Mouse (Mus musculus) bone marrow macrophage, adult 2 months (primary cell): ENCODE results near the gene Wdfy3.

Experiments
- CTCF ChIP-seq: IDR thresholded peaks from 2 replicates; pipeline ENCODE4 v1.5.1; 2012; ENCODE audit warnings: low read depth, mild to moderate bottlenecking, low read length, moderate library complexity
- POLR2A ChIP-seq: IDR thresholded peaks from 2 replicates; pipeline ENCODE4 v1.6.1; 2012; ENCODE audit warnings: mild to moderate bottlenecking, low read depth, low read length, borderline replicate concordance

DNA sequence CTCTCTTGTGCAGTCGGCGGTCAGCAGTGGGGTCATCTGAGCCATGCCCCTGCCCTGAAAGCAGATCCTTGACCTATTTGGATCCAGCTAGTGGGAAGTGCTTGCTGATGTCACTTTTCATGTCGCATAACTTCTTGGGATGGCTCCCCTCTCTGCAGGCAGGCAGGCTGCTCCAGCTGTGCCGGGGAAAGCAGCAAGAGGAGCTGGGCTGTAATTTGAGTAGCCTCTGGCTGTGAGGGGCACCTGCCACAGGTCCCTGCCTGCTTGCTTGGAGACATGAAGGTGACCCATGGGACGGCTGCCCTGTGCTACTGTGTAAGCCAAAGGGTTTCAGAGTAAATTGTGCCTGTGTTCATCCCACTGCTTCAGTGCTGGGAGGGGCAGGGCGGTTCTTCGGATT, 249.9 kb downstream of the Wdfy3 start:
- TF ChIP-seq CTCF: no peak
- TF ChIP-seq POLR2A: no peak
